9 mouse cellular contexts compared by ENCODE assay signal in the genomic region with DNA sequence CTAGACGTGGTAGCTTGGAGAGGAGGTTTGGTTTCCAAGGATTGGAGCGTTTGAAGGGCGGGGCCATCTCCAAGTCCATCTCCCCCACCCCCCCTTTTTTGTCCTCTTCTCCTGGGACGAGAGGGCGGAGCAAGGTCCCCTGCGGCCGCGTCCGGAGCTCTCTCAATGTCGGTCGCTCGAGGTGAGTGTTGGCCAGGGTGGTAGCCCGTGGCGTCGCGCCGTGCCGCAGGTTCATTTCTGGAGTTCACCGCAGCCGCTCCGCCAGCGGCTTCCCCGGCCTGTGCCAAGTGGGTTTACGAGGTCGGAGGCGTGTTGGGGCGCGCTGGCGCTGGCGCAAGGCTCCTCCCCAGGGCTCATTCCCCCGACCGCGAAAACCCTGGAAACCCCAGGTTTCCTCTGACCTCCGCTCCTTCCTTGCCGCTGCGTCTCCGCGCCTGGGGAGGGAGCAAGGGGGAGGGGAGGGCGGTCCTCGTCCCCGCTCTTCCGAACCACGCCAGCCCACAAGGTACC. TPM values are rescaled to one million over a fixed set of nuclear protein-coding genes. Genes with fewer than 3 reads are reported as not detected.
A peak's percentile ranks its signal among the peaks of the same experiment; 100 is the strongest.
DNase-seq lines count a peak whose midpoint lies in the region; ATAC-seq and TF ChIP-seq lines count a peak whose summit lies in the region.
"Had no signal": no experiment of that assay in that cellular context is flagged by ENCODE, and none has a peak within 500 bp of the region (broad histone marks: within the 10 kb centered on the region; RNA-seq: fewer than 3 reads in every experiment).

A gene (plus strand): TSS at position 128 of the 510 bp plus-strand sequence.

- DNase-seq in 3T3-L1 (ENCODE audit: low read depth, low spot score), result peak; percentile 31
- no peak for DNase-seq in Patski (ENCODE audit: low read depth, low spot score)
- DNase-seq in heart, postnatal 0 days (ENCODE audit: low spot score), result peak; percentile 43
- DNase-seq in kidney, postnatal 4 days, result peak; percentile 68 to 76
- peak; percentile 44 for DNase-seq in lung, postnatal 14 days
- peak; percentile 33 for DNase-seq in testis, postnatal 14 days (ENCODE audit: low spot score)
- no peak for DNase-seq in thymus, adult 2 months

- POLR2A ChIA-PET in Patski (lab: Charles Lee), result interaction anchor here (0.6 to 1.4 kb wide), 5 partner anchors 20 to 659 kb away, joined by 3 to 5 read pairs (median 3); no protein-coding TSS in a partner anchor

- H3K4me3 ChIP-seq in embryonic facial prominence, embryonic 13.5 days, result peak within 1 kb of the TSS; percentile 80
- peak within 1 kb of the TSS; percentile 70 for H3K4me3 ChIP-seq in heart, postnatal 0 days (ENCODE audit: low read depth, low read length)
- H3K4me3 ChIP-seq in thymus, adult 2 months (ENCODE audit: control insufficient read depth, insufficient read depth, low read length), result no peak within 1 kb of the TSS
- H3K4me3 ChIP-seq: erythroblast, embryonic 14.5 days had no signal

- TF ChIP-seq EP300 in heart, postnatal 0 days (IDR thresholded peaks at IDR 0.05; ENCODE audit: low read depth), result no peak

- CTCF ChIA-PET in Patski (lab: Charles Lee), result interaction anchor here (0.7 kb wide), 2 partner anchors 149 to 1013 kb away, joined by 3 to 4 read pairs; no protein-coding TSS in a partner anchor

- no peaks in the 10 kb centered on the region for H3K9me3 ChIP-seq in embryonic facial prominence, embryonic 13.5 days
- no peaks in the 10 kb centered on the region for H3K9me3 ChIP-seq in heart, postnatal 0 days (replicated peaks; ENCODE audit: control insufficient read depth, low read length)

- H3K4me2 ChIP-seq in embryonic facial prominence, embryonic 13.5 days, result peak within 1 kb of the TSS; percentile 82
- H3K4me2 ChIP-seq in heart, postnatal 0 days (ENCODE audit: low read depth, low read length), result peak within 1 kb of the TSS; percentile 98

- peak within 1 kb of the TSS; percentile 98 for H3K27ac ChIP-seq in embryonic facial prominence, embryonic 13.5 days
- H3K27ac ChIP-seq in heart, postnatal 0 days (ENCODE audit: low read depth), result peak within 1 kb of the TSS; percentile 27
- no peak within 1 kb of the TSS for H3K27ac ChIP-seq in thymus, adult 2 months (ENCODE audit: control insufficient read depth, insufficient read depth, low read length)

- no peak for TF ChIP-seq POLR2A in thymus, adult 2 months (IDR thresholded peaks at IDR 0.05; ENCODE audit: control insufficient read depth, extremely low read depth, insufficient read depth, low read length, poor library complexity)

- H3K9ac ChIP-seq in embryonic facial prominence, embryonic 13.5 days, result peak within 1 kb of the TSS; percentile 92
- peak within 1 kb of the TSS; percentile 46 for H3K9ac ChIP-seq in heart, postnatal 0 days (replicated peaks; ENCODE audit: low read depth, low read length)

- peak; percentile 49 for ATAC-seq in Patski
- ATAC-seq in embryonic facial prominence, embryonic 13.5 days (ENCODE audit: insufficient number of reproducible peaks, insufficient read depth, low FRiP score, low TSS enrichment, low read depth), result peak; percentile 38
- ATAC-seq in heart, postnatal 0 days (ENCODE audit: insufficient read depth, low read depth), result peak; percentile 8; the same call in 1 of the 2 replicates

- no peaks in the 10 kb centered on the region for H3K36me3 ChIP-seq in embryonic facial prominence, embryonic 13.5 days
- no peaks in the 10 kb centered on the region for H3K36me3 ChIP-seq in heart, postnatal 0 days (replicated peaks; ENCODE audit: control insufficient read depth, insufficient read depth, low read length)
- no peaks in the 10 kb centered on the region for H3K36me3 ChIP-seq in thymus, adult 2 months (ENCODE audit: control insufficient read depth, insufficient read depth, low read length)

- no peak for TF ChIP-seq CTCF in Patski (IDR thresholded peaks at IDR 0.05)
- no peak for TF ChIP-seq CTCF in heart, postnatal 0 days (IDR thresholded peaks at IDR 0.05; ENCODE audit: low read depth)
- no peak for TF ChIP-seq CTCF in thymus, adult 2 months (IDR thresholded peaks at IDR 0.05; ENCODE audit: borderline replicate concordance, control insufficient read depth, extremely low read depth, insufficient read depth, low read length, poor library complexity)

- peaks cover 8% of the 10 kb centered on the region; the same call in 1 of the 2 replicates for H3K4me1 ChIP-seq in embryonic facial prominence, embryonic 13.5 days
- H3K4me1 ChIP-seq in heart, postnatal 0 days (ENCODE audit: control insufficient read depth, insufficient read depth), result peaks cover 9% of the 10 kb centered on the region
- H3K4me1 ChIP-seq in thymus, adult 2 months (replicated peaks; ENCODE audit: control insufficient read depth, insufficient read depth, low read length), result no peaks in the 10 kb centered on the region

- in situ Hi-C loops in Patski (cut with MboI; ENCODE audit: low pct_unique_long_range_greater_than_20kb), result loop anchor here (5.0 to 10.0 kb wide), 2 partner anchors 297 to 1010 kb away; no protein-coding TSS in a partner anchor

- WGBS in embryonic facial prominence, embryonic 13.5 days, result under 1% methylated on average over 43 of the region's 43 CpGs
- whole genome bisulfite sequencing in heart, postnatal 0 days, result under 1% methylated on average over 42 of the region's 43 CpGs
- WGBS in thymus, adult 2 months, result 2% methylated on average over 43 of the region's 43 CpGs

- no peaks in the 10 kb centered on the region for H3K27me3 ChIP-seq in Patski
- H3K27me3 ChIP-seq in embryonic facial prominence, embryonic 13.5 days, result no peaks in the 10 kb centered on the region
- H3K27me3 ChIP-seq in heart, postnatal 0 days (ENCODE audit: control insufficient read depth, insufficient read depth, low read length), result no peaks in the 10 kb centered on the region
- peaks cover 4% of the 10 kb centered on the region for H3K27me3 ChIP-seq in thymus, adult 2 months (ENCODE audit: control insufficient read depth, insufficient read depth, low read length)

RNA-seq across cellular contexts. Expression of the gene that starts here (rescaled TPM):
- polyA plus RNA-seq in Patski (2021), result 22.6 TPM
- 7.7 and 9.0 TPM in 2 replicates for polyA plus RNA-seq in embryonic facial prominence, embryonic 13.5 days (2015; fragmentation: Nextera tagmentation; extraction: Ambion mirVana)
- total RNA-seq in heart, postnatal 0 days (2014; rRNA removed; ENCODE audit: low replicate concordance), result 5.5 and 6.6 TPM in 2 replicates
- 1.0 and 1.1 TPM in 2 replicates for polyA plus RNA-seq in heart, postnatal 0 days (2015; fragmentation: Nextera tagmentation; extraction: Ambion mirVana)
- polyA plus RNA-seq in thymus, adult 2 months (2012; rRNA removed), result 1.9 and 2.0 TPM in 2 replicates
- polyA plus RNA-seq: erythroblast, embryonic 14.5 days had no signal

Comparison
In these comparisons a context has a peak if more than half of its experiments do, and no peak if none do; other contexts are left out.
1. DNase-seq: peak in 3T3-L1 (single experiment), heart, postnatal 0 days (single experiment), kidney, postnatal 4 days (2 of 2), lung, postnatal 14 days (single experiment) and testis, postnatal 14 days (single experiment); none in Patski (single experiment) and thymus, adult 2 months (single experiment).
2. Peak in every context shown above with its lines, with median percentiles within 50 percentile points of each other: ATAC-seq.